Mouse (Mus musculus) megakaryocyte, embryonic 14.5 days (primary cell): Measurements from ENCODE around the gene Gm26992. TPM values are rescaled to one million over a fixed set of nuclear protein-coding genes. Genes with fewer than 3 reads are reported as not detected.

Source experiments
- H3K27me3 ChIP-seq: replicated peaks from 2 replicates; pipeline ENCODE3; 2012; ENCODE audit warnings: inconsistent platforms
- H3K36me3 ChIP-seq: replicated peaks from 2 replicates; pipeline ENCODE3; 2012; ENCODE audit warnings: low read length, inconsistent platforms, mixed read lengths
- H3K4me1 ChIP-seq: 2 replicates; pipeline ENCODE4 v1.6.1; 2012; ENCODE audit warnings: inconsistent platforms
- H3K4me3 ChIP-seq: replicated peaks from 2 replicates; pipeline ENCODE3; 2012; ENCODE audit warnings: moderate library complexity, mild to moderate bottlenecking, inconsistent platforms
- H3K9me3 ChIP-seq: 2 replicates; pipeline ENCODE4 v1.6.1; 2012; ENCODE audit warnings: inconsistent platforms
- FLI1 ChIP-seq: IDR thresholded peaks from 2 replicates; pipeline ENCODE4 v1.6.1; 2012; ENCODE audit warnings: low read length, inconsistent platforms, mixed read lengths
- GATA1 ChIP-seq: IDR thresholded peaks from 3 replicates; pipeline ENCODE4 v1.6.1; 2012; ENCODE audit warnings: mixed read lengths, low read length, inconsistent platforms, borderline replicate concordance
- polyA plus RNA-seq: library from polyadenylated mRNA; stranded (reverse); fragments of >175 nt; gene quantifications from 2 replicates; pipeline ENCODE4 v1.2.3, GENCODE M21; 2012; ENCODE audit warnings: low replicate concordance; ENCODE audit not compliant: insufficient read depth

Gm26992 gene
- polyA plus RNA-seq, 1 experiment = not detected

GRCm38 (mm10) chrX:103509168-103510019 is 87.6 kb downstream of the Gm26992 start:
- TF ChIP-seq FLI1 = no peak
- TF ChIP-seq GATA1 = no peak
- peaks cover 57% of the 10 kb centered on the region for H3K36me3 ChIP-seq
- H3K4me3 ChIP-seq = no peak overlapping the region
- peaks cover 30% of the 10 kb centered on the region for H3K4me1 ChIP-seq
- no peaks in the 10 kb centered on the region for H3K9me3 ChIP-seq
- H3K27me3 ChIP-seq = no peaks in the 10 kb centered on the region

- Histone ChIP-seq H3K27me3 (no peaks in the 10 kb centered on the region), H3K4me3 (peak overlapping the region; percentile 18), H3K36me3 (peaks cover 9% of the 10 kb centered on the region), H3K9me3 (no peaks in the 10 kb centered on the region), H3K4me1 (peaks cover 39% of the 10 kb centered on the region)
- TF ChIP-seq FLI1 (no peak), GATA1 (no peak)
Observed at GRCm38 (mm10) chrX:103514782-103515181, 93.0 kb downstream of the Gm26992 start.

GRCm38 (mm10) chrX:103515346-103515745 is 93.5 kb downstream of the Gm26992 start:
- H3K4me1 ChIP-seq = peaks cover 40% of the 10 kb centered on the region
- H3K36me3 ChIP-seq = peaks cover 3% of the 10 kb centered on the region
- no peak overlapping the region for H3K4me3 ChIP-seq
- no peak for TF ChIP-seq GATA1
- TF ChIP-seq FLI1 = no peak
- no peaks in the 10 kb centered on the region for H3K9me3 ChIP-seq
- no peaks in the 10 kb centered on the region for H3K27me3 ChIP-seq

GRCm38 (mm10) chrX:103518798-103519197 is 97.0 kb downstream of the Gm26992 start:
- no peaks in the 10 kb centered on the region for H3K27me3 ChIP-seq
- H3K4me3 ChIP-seq = no peak overlapping the region
- H3K9me3 ChIP-seq = no peaks in the 10 kb centered on the region
- TF ChIP-seq FLI1 (no peak), GATA1 (no peak)
- H3K4me1 ChIP-seq = peaks cover 35% of the 10 kb centered on the region
- no peaks in the 10 kb centered on the region for H3K36me3 ChIP-seq

GRCm38 (mm10) chrX:103519547-103519946 is 97.7 kb downstream of the Gm26992 start:
- peaks cover 31% of the 10 kb centered on the region for H3K4me1 ChIP-seq
- no peaks in the 10 kb centered on the region for H3K9me3 ChIP-seq
- no peak for TF ChIP-seq GATA1
- TF ChIP-seq FLI1 = no peak
- H3K36me3 ChIP-seq = no peaks in the 10 kb centered on the region
- H3K27me3 ChIP-seq = no peaks in the 10 kb centered on the region
- no peak overlapping the region for H3K4me3 ChIP-seq

GRCm38 (mm10) chrX:103521221-103521716 is 99.5 kb downstream of the Gm26992 start:
- peaks cover 5% of the 10 kb centered on the region for H3K36me3 ChIP-seq
- H3K9me3 ChIP-seq = no peaks in the 10 kb centered on the region
- H3K27me3 ChIP-seq = no peaks in the 10 kb centered on the region
- H3K4me1 ChIP-seq = peaks cover 24% of the 10 kb centered on the region
- no peak overlapping the region for H3K4me3 ChIP-seq
- TF ChIP-seq FLI1 (no peak), GATA1 (no peak)

- H3K27me3 ChIP-seq = peaks cover 2% of the 10 kb centered on the region
- TF ChIP-seq GATA1 (no peak), FLI1 (no peak)
- H3K36me3 ChIP-seq = peaks cover 5% of the 10 kb centered on the region
- H3K4me3 ChIP-seq = peak overlapping the region; percentile 86
- H3K9me3 ChIP-seq = no peaks in the 10 kb centered on the region
- H3K4me1 ChIP-seq = peaks cover 13% of the 10 kb centered on the region
Observed at GRCm38 (mm10) chrX:103529185-103529584, 107.4 kb downstream of the Gm26992 start.

Other genes with a start within 250 kb of the Gm26992 start
- not detected in 2 replicates for gene Nap1l2, start 235.4 kb upstream of the Gm26992 start, polyA plus RNA-seq
- not detected in 2 replicates for gene Cdx4, start 100.6 kb upstream of the Gm26992 start, polyA plus RNA-seq
- gene Chic1, start 65.5 kb upstream of the Gm26992 start, polyA plus RNA-seq = not detected in 2 replicates
- gene Tsx, start 7.5 kb upstream of the Gm26992 start, polyA plus RNA-seq = not detected in 2 replicates
- not detected in 2 replicates for gene Zcchc13, start 208.6 kb downstream of the Gm26992 start, polyA plus RNA-seq